Mouse (Mus musculus) forebrain, embryonic 15.5 days (tissue): Measurements from ENCODE around the gene Fam98a. TPM values are rescaled to one million over a fixed set of nuclear protein-coding genes. Genes with fewer than 3 reads are reported as not detected.

Source experiments
- ATAC-seq: fragments of 200-750 bp; cut with Nextera tagmentation; replicated peaks from 2 replicates; pipeline ENCODE4 v1.8.0; 2017; ENCODE audit warnings: mild to moderate bottlenecking, moderate TSS enrichment, moderate library complexity
- H3K27ac ChIP-seq: fragments of 300-500 bp; sonication (generic); replicated peaks from 2 replicates; pipeline ENCODE4 v1.5.1; 2015; ENCODE audit warnings: mild to moderate bottlenecking, inconsistent platforms
- H3K27me3 ChIP-seq: fragments of 300-500 bp; sonication (generic); 2 replicates; pipeline ENCODE4 v1.6.1; 2015; ENCODE audit warnings: inconsistent platforms
- H3K36me3 ChIP-seq: fragments of 300-500 bp; sonication (generic); 2 replicates; pipeline ENCODE4 v1.6.1; 2015; ENCODE audit warnings: mild to moderate bottlenecking, inconsistent platforms
- H3K4me1 ChIP-seq: fragments of 300-500 bp; sonication (generic); 2 replicates; pipeline ENCODE4 v1.6.1; 2015; ENCODE audit warnings: inconsistent platforms
- H3K4me2 ChIP-seq: fragments of 300-500 bp; sonication (generic); replicated peaks from 2 replicates; pipeline ENCODE4 v1.6.1; 2015; ENCODE audit warnings: mild to moderate bottlenecking, inconsistent platforms
- H3K4me3 ChIP-seq: fragments of 300-500 bp; sonication (generic); 2 replicates; pipeline ENCODE4 v1.5.1; 2015; ENCODE audit warnings: mild to moderate bottlenecking, inconsistent platforms
- H3K9ac ChIP-seq: fragments of 300-500 bp; sonication (generic); replicated peaks from 2 replicates; pipeline ENCODE4 v1.6.1; 2015; ENCODE audit warnings: mild to moderate bottlenecking, inconsistent platforms
- H3K9me3 ChIP-seq: fragments of 300-500 bp; sonication (generic); 2 replicates; pipeline ENCODE4 v1.6.1; 2016; ENCODE audit warnings: inconsistent platforms
- WGBS: fragments of 180-500 bp; shearing (Covaris S2); methylation state at CpG from one replicate; pipeline ENCODE4 v1.1.7; 2015; ENCODE audit warnings: mixed read lengths; 5-methylcytosine and 5-hydroxymethylcytosine counted together
- polyA plus RNA-seq: library from polyadenylated mRNA; unstranded; fragments of >200 nt; fragmentation: Nextera tagmentation; extraction: Ambion mirVana; gene quantifications from 2 replicates; pipeline ENCODE4 v1.2.1, GENCODE M21; 2015

Gene Fam98a
- polyA plus RNA-seq, 1 experiment from 2014 or later, result 36.2 TPM

DNA sequence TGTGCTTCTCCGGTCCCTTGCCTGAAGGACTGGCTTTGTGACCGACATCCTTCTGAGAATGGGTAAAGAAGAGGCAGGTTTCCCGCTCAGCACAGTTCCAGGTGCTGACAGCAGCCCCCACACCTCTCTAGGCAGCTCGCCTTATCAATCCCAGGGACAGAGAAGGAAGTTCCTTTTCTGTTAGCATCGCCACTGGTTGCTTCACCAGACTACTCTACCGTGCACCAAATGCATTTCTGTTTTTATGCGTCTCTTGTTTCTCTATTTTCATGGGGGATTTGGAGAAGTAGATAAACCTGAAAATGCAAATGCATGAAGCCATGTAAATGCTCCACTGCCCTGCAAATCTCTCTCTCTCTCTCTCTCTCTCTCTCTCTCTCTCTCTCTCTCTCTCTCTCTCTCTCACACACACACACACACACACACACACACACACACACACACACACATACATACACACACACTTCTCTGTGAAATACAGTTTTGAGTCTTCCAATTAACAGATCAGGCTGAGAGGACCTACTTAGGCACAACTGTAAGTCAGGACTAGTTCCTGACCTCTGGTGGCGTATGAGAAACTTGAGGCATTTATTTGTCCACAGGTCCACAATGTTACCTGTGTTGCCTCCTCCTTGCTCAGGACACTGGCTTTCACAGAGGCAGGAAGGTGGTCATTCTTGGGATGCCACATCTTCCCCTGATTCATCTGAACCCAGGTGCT lies 33.4 kb downstream of the Fam98a start:
- Histone ChIP-seq H3K4me3 (no peak overlapping the region), H3K9me3 (no peaks in the 10 kb centered on the region), H3K27ac (no peak overlapping the region), H3K4me2 (no peak overlapping the region), H3K27me3 (no peaks in the 10 kb centered on the region), H3K9ac (no peak overlapping the region), H3K4me1 (no peaks in the 10 kb centered on the region), H3K36me3 (no peaks in the 10 kb centered on the region)
- 69% methylated on average over 8 of the region's 8 CpGs for WGBS
- no peak for ATAC-seq

DNA sequence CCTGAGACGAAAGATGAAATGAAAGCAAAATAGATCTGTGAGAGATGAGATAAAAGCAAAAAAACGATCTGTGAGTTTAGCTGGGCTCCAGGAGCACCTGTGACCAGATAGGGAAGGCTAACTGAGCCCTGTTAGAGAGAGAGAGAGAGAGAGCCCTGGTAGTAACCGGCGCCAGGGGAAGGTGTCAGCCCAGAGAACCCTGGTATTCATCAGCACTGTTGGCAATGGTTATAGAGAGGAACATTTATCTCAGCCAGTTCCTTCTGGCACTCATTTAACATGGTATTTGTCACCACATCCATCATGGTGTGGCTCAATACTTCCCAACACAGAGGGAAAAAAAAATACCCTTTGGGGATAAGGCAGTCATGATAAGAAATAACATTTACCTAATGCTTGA lies 35.2 kb downstream of the Fam98a start:
- no peaks in the 10 kb centered on the region for H3K9me3 ChIP-seq
- ATAC-seq, result no peak

DNA sequence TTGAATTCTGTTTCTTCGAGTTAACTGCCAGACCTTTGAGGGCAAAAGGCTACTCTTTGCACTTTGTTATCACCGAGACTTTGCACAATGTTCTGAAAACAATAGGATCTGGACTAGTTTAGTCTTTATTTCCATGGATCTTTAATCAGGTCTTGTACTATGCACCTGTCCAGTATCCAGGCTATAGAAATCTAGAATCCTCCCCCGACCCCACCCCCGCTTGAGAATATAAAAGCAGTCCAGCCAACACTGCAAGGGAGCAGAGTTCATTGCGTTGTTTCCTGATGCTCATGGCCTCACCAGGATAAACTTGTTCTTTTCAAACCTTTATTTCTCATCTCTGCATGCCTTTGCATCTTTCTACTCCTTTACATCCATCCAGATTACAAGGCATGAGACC lies 42.5 kb downstream of the Fam98a start:
- Histone ChIP-seq H3K27ac (no peak overlapping the region), H3K4me2 (no peak overlapping the region), H3K4me3 (no peak overlapping the region), H3K27me3 (no peaks in the 10 kb centered on the region), H3K9ac (no peak overlapping the region), H3K4me1 (no peaks in the 10 kb centered on the region), H3K9me3 (no peaks in the 10 kb centered on the region), H3K36me3 (no peaks in the 10 kb centered on the region)
- 90% methylated on average over 5 of the region's 5 CpGs for WGBS
- ATAC-seq, result no peak

More for the DNA sequence above, 35.2 kb downstream of the Fam98a start:
- Histone ChIP-seq H3K27me3 (no peaks in the 10 kb centered on the region), H3K4me2 (no peak overlapping the region), H3K4me3 (no peak overlapping the region), H3K27ac (no peak overlapping the region), H3K36me3 (no peaks in the 10 kb centered on the region), H3K4me1 (no peaks in the 10 kb centered on the region), H3K9ac (no peak overlapping the region)
- WGBS, result 85% methylated on average over 4 of the region's 4 CpGs

GRCm38 (mm10) chr17:75506708-75507641 lies 44.8 kb downstream of the Fam98a start:
- WGBS, result 83% methylated on average over 10 of the region's 10 CpGs
- ATAC-seq, result no peak
- H3K4me3 ChIP-seq, result no peak overlapping the region
- no peak overlapping the region for H3K9ac ChIP-seq
- no peaks in the 10 kb centered on the region for H3K36me3 ChIP-seq
- no peak overlapping the region for H3K4me2 ChIP-seq
- H3K27ac ChIP-seq, result no peak overlapping the region
- H3K4me1 ChIP-seq, result no peaks in the 10 kb centered on the region
- no peaks in the 10 kb centered on the region for H3K9me3 ChIP-seq
- no peaks in the 10 kb centered on the region for H3K27me3 ChIP-seq

DNA sequence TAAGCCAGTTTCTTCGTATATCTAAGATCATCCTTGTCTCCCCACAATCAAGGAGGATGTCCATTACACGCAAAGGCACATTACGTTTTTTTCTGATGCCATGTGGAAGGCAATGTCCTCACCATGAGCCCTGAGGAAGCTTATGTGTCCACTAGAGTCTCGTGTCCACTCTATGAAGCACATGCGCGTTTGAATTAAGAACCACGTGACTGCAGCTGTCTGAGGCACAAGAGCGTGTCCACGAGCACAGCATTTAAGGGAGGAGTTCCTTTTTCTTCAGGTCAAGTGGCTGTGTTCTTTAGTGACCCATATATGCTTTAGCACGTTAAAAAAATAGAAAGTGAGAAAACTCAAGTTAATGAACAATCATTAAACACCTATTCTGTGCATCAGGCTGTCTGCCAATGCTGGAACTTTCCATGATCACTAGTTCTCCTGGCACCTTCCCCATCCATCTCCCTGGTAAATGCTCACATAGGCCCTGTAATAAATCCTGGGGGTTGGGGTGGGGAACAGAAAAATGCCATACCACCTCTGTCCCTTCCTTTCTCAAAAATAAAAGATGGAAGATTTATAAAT lies 45.6 kb downstream of the Fam98a start:
- H3K27me3 ChIP-seq, result no peaks in the 10 kb centered on the region
- no peak overlapping the region for H3K27ac ChIP-seq
- no peak overlapping the region for H3K9ac ChIP-seq
- H3K4me3 ChIP-seq, result no peak overlapping the region
- no peak for ATAC-seq
- no peaks in the 10 kb centered on the region for H3K9me3 ChIP-seq
- no peaks in the 10 kb centered on the region for H3K4me1 ChIP-seq
- WGBS, result 94% methylated on average over 10 of the region's 10 CpGs
- no peaks in the 10 kb centered on the region for H3K36me3 ChIP-seq
- H3K4me2 ChIP-seq, result no peak overlapping the region

DNA sequence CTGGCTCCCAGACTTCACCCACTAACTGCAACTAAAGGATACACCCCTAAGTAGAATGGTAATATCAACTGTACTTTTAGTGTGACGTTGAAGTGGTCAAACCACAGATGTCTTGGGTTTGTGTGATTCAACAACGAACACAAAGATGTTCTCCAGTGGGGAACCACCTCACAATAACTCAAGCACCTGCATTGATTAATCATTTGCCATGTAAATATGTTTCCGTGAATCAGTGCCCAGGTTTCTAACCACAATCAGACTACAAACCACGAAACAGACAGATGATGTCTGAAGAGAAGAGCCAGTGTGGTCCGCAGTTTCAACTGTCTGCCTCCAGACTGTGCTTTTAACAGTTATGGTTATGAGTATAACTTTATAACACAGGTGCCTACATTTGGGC lies 46.7 kb downstream of the Fam98a start:
- no peak for ATAC-seq
- Histone ChIP-seq H3K27ac (no peak overlapping the region), H3K9ac (no peak overlapping the region), H3K4me3 (no peak overlapping the region), H3K4me1 (no peaks in the 10 kb centered on the region), H3K27me3 (no peaks in the 10 kb centered on the region), H3K4me2 (no peak overlapping the region), H3K36me3 (no peaks in the 10 kb centered on the region), H3K9me3 (no peaks in the 10 kb centered on the region)
- 90% methylated on average over 5 of the region's 5 CpGs for WGBS

DNA sequence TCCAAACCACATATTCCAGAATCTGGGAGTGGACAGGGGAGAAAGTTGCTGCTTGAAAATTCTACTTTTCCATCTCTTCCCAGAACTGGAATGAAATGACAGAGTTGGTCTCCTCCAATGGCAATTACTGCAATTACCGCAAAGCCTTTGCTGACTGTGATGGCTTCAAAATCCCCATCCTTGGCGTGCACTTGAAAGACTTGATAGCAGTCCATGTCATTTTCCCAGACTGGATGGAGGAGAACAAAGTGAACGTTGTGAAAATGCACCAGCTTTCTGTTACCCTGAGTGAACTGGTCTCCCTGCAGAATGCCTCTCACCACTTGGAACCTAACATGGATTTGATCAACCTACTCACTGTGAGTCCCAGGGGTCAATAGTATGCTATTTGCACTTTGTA lies 48.7 kb downstream of the Fam98a start:
- Histone ChIP-seq H3K36me3 (no peaks in the 10 kb centered on the region), H3K4me3 (no peak overlapping the region), H3K4me2 (no peak overlapping the region), H3K27ac (no peak overlapping the region), H3K4me1 (no peaks in the 10 kb centered on the region), H3K27me3 (no peaks in the 10 kb centered on the region), H3K9me3 (no peaks in the 10 kb centered on the region), H3K9ac (no peak overlapping the region)
- 88% methylated on average over 3 of the region's 3 CpGs for WGBS
- no peak for ATAC-seq

DNA sequence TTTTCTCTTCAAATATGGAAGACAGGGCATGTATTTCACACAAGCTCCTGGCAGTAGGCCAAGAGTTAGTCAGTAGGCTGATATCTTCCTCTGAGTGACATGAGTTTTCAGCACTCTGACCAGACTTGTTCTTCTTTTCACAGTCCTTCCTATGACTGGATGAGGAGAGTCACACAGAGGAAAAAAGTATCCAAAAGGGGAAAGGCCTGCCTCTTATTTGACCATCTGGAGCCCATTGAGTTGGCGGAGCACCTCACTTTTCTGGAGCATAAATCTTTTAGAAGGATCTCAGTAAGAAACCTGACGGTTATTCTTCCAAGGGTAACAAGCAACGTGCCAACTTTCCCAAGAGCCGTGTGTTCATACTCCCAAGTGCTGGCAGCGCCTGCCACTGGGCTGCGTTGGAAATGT lies 53.5 kb downstream of the Fam98a start:
- 79% methylated on average over 6 of the region's 6 CpGs for WGBS
- H3K4me3 ChIP-seq, result no peak overlapping the region
- H3K9me3 ChIP-seq, result no peaks in the 10 kb centered on the region
- no peak for ATAC-seq
- no peak overlapping the region for H3K9ac ChIP-seq
- no peaks in the 10 kb centered on the region for H3K27me3 ChIP-seq
- no peaks in the 10 kb centered on the region for H3K4me1 ChIP-seq
- no peak overlapping the region for H3K4me2 ChIP-seq
- no peaks in the 10 kb centered on the region for H3K36me3 ChIP-seq
- no peak overlapping the region for H3K27ac ChIP-seq

DNA sequence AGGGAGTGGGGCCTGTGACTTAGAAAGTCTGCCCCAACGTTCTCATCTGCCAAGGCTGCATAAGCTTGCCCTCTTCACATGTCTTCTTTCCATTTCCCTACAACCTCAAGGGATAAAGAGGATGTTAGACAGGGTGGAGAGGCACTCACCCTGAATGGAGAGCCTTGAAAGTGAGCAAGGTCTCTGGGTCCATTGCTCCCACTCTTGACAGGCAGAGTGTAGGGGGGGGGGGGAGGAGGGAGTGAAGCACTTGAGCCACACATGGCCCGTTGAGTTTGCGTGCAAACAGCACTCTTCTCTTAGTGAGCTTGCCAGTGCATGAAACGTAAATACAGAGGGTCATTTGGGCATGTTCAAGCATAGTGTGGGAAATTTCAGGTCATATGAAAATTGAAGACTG lies 56.5 kb downstream of the Fam98a start:
- Histone ChIP-seq H3K9me3 (no peaks in the 10 kb centered on the region), H3K4me1 (no peaks in the 10 kb centered on the region), H3K4me2 (no peak overlapping the region), H3K9ac (no peak overlapping the region), H3K36me3 (no peaks in the 10 kb centered on the region), H3K4me3 (no peak overlapping the region), H3K27me3 (no peaks in the 10 kb centered on the region), H3K27ac (no peak overlapping the region)
- no peak for ATAC-seq
- 76% methylated on average over 4 of the region's 4 CpGs for WGBS

Other genes with a start within 250 kb of the Fam98a start
- 5.1 and 7.1 TPM in 2 replicates for gene Rasgrp3, start 116.0 kb downstream of the Fam98a start, polyA plus RNA-seq